Mouse (Mus musculus): ENCODE data around the gene Ppp4r3a. TPM values are rescaled to one million over a fixed set of nuclear protein-coding genes. Genes with fewer than 3 reads are reported as not detected.
"Not testable (repeated sequence)": the region's sequence is repeated elsewhere in the genome, so short reads cannot be mapped to it uniquely, and the experiment has no call there.

Gene Ppp4r3a
- polyA plus RNA-seq, 1 experiment from 2014 or later, result 45.2 TPM

GRCm38 (mm10) chr12:101019443-101019842 lies 64.1 kb downstream of the Ppp4r3a start:
- H3K4me3 ChIP-seq (ENCODE audit: low read depth, low read length), result no peak overlapping the region
- H3K4me1 ChIP-seq (ENCODE audit: control insufficient read depth, insufficient read depth, low read length), result peaks cover 43% of the 10 kb centered on the region
- no peaks in the 10 kb centered on the region; the same call in 1 of the 2 replicates for H3K36me3 ChIP-seq (ENCODE audit: control insufficient read depth, insufficient read depth, low read length)
- WGBS, result 84% methylated on average over 7 of the region's 7 CpGs
- H3K27ac ChIP-seq (ENCODE audit: low read length), result no peak overlapping the region
- H3K9ac ChIP-seq (replicated peaks; ENCODE audit: low read depth, low read length), result no peak overlapping the region
- ATAC-seq (ENCODE audit: insufficient number of reproducible peaks, insufficient read depth, low FRiP score, low read depth), result no peak
- no peak overlapping the region for H3K4me2 ChIP-seq (replicated peaks; ENCODE audit: low read depth, low read length)
- H3K27me3 ChIP-seq (ENCODE audit: control insufficient read depth, insufficient read depth, low read length), result no peaks in the 10 kb centered on the region
- H3K9me3 ChIP-seq (ENCODE audit: control insufficient read depth, low read depth, low read length), result no peaks in the 10 kb centered on the region

GRCm38 (mm10) chr12:101019031-101019430 lies 64.5 kb downstream of the Ppp4r3a start:
- H3K27ac ChIP-seq (ENCODE audit: low read length), result no peak overlapping the region
- no peaks in the 10 kb centered on the region for H3K9me3 ChIP-seq (ENCODE audit: control insufficient read depth, low read depth, low read length)
- no peak overlapping the region for H3K9ac ChIP-seq (replicated peaks; ENCODE audit: low read depth, low read length)
- no peak overlapping the region for H3K4me3 ChIP-seq (ENCODE audit: low read depth, low read length)
- WGBS, result 48% methylated on average over 5 of the region's 5 CpGs
- H3K4me1 ChIP-seq (ENCODE audit: control insufficient read depth, insufficient read depth, low read length), result peaks cover 47% of the 10 kb centered on the region
- H3K27me3 ChIP-seq (ENCODE audit: control insufficient read depth, insufficient read depth, low read length), result no peaks in the 10 kb centered on the region
- ATAC-seq (ENCODE audit: insufficient number of reproducible peaks, insufficient read depth, low FRiP score, low read depth), result no peak
- no peak overlapping the region for H3K4me2 ChIP-seq (replicated peaks; ENCODE audit: low read depth, low read length)
- no peaks in the 10 kb centered on the region; the same call in 1 of the 2 replicates for H3K36me3 ChIP-seq (ENCODE audit: control insufficient read depth, insufficient read depth, low read length)

GRCm38 (mm10) chr12:101017971-101018371 lies 65.5 kb downstream of the Ppp4r3a start:
- Histone ChIP-seq H3K4me1 (ENCODE audit: control insufficient read depth, insufficient read depth, low read length) (peaks cover 52% of the 10 kb centered on the region), H3K4me3 (ENCODE audit: low read depth, low read length) (no peak overlapping the region), H3K4me2 (replicated peaks; ENCODE audit: low read depth, low read length) (0 out of 2 replicates have a peak overlapping the region, but pooled peaks have one; percentile 16), H3K27ac (ENCODE audit: low read length) (peak overlapping the region; percentile 52; the same call in 1 of the 2 replicates), H3K9me3 (ENCODE audit: control insufficient read depth, low read depth, low read length) (no peaks in the 10 kb centered on the region), H3K27me3 (ENCODE audit: control insufficient read depth, insufficient read depth, low read length) (no peaks in the 10 kb centered on the region), H3K36me3 (ENCODE audit: control insufficient read depth, insufficient read depth, low read length) (no peaks in the 10 kb centered on the region; the same call in 1 of the 2 replicates), H3K9ac (replicated peaks; ENCODE audit: low read depth, low read length) (no peak overlapping the region)
- peak; percentile 29; the same call in 1 of the 2 replicates for ATAC-seq (ENCODE audit: insufficient number of reproducible peaks, insufficient read depth, low FRiP score, low read depth)
- 21% methylated on average over 6 of the region's 6 CpGs for WGBS

GRCm38 (mm10) chr12:101016412-101016928 lies 67.0 kb downstream of the Ppp4r3a start:
- H3K4me3 ChIP-seq (ENCODE audit: low read depth, low read length), result no peak overlapping the region
- no peak for ATAC-seq (ENCODE audit: insufficient number of reproducible peaks, insufficient read depth, low FRiP score, low read depth)
- no peaks in the 10 kb centered on the region for H3K9me3 ChIP-seq (ENCODE audit: control insufficient read depth, low read depth, low read length)
- H3K4me2 ChIP-seq (replicated peaks; ENCODE audit: low read depth, low read length), result no peak overlapping the region
- WGBS, result 58% methylated on average over 5 of the region's 5 CpGs
- H3K36me3 ChIP-seq (ENCODE audit: control insufficient read depth, insufficient read depth, low read length), result no peaks in the 10 kb centered on the region
- no peaks in the 10 kb centered on the region for H3K27me3 ChIP-seq (ENCODE audit: control insufficient read depth, insufficient read depth, low read length)
- H3K9ac ChIP-seq (replicated peaks; ENCODE audit: low read depth, low read length), result no peak overlapping the region
- H3K27ac ChIP-seq (ENCODE audit: low read length), result peak overlapping the region; percentile 44; the same call in 1 of the 2 replicates
- peaks cover 63% of the 10 kb centered on the region for H3K4me1 ChIP-seq (ENCODE audit: control insufficient read depth, insufficient read depth, low read length)

- H3K4me1 ChIP-seq (ENCODE audit: control insufficient read depth, insufficient read depth, low read length), result peaks cover 63% of the 10 kb centered on the region
- WGBS, result 45% methylated on average over 4 of the region's 4 CpGs
- no peaks in the 10 kb centered on the region for H3K27me3 ChIP-seq (ENCODE audit: control insufficient read depth, insufficient read depth, low read length)
- H3K9ac ChIP-seq (replicated peaks; ENCODE audit: low read depth, low read length), result no peak overlapping the region
- H3K4me2 ChIP-seq (replicated peaks; ENCODE audit: low read depth, low read length), result no peak overlapping the region
- H3K9me3 ChIP-seq (ENCODE audit: control insufficient read depth, low read depth, low read length), result no peaks in the 10 kb centered on the region
- no peak overlapping the region for H3K4me3 ChIP-seq (ENCODE audit: low read depth, low read length)
- no peaks in the 10 kb centered on the region for H3K36me3 ChIP-seq (ENCODE audit: control insufficient read depth, insufficient read depth, low read length)
- peak overlapping the region; percentile 44; the same call in 1 of the 2 replicates for H3K27ac ChIP-seq (ENCODE audit: low read length)
- ATAC-seq (ENCODE audit: insufficient number of reproducible peaks, insufficient read depth, low FRiP score, low read depth), result no peak; the same call in 1 of the 2 replicates
Observed at GRCm38 (mm10) chr12:101015926-101016325, 67.6 kb downstream of the Ppp4r3a start.

- Histone ChIP-seq H3K27me3 (ENCODE audit: control insufficient read depth, insufficient read depth, low read length) (no peaks in the 10 kb centered on the region), H3K4me3 (ENCODE audit: low read depth, low read length) (no peak overlapping the region), H3K4me1 (ENCODE audit: control insufficient read depth, insufficient read depth, low read length) (peaks cover 62% of the 10 kb centered on the region), H3K36me3 (ENCODE audit: control insufficient read depth, insufficient read depth, low read length) (no peaks in the 10 kb centered on the region), H3K9me3 (ENCODE audit: control insufficient read depth, low read depth, low read length) (no peaks in the 10 kb centered on the region), H3K9ac (replicated peaks; ENCODE audit: low read depth, low read length) (no peak overlapping the region), H3K4me2 (replicated peaks; ENCODE audit: low read depth, low read length) (no peak overlapping the region), H3K27ac (ENCODE audit: low read length) (peak overlapping the region; percentile 44; the same call in 1 of the 2 replicates)
- no peak for ATAC-seq (ENCODE audit: insufficient number of reproducible peaks, insufficient read depth, low FRiP score, low read depth)
- WGBS, result 78% methylated on average over 11 of the region's 11 CpGs
Observed at GRCm38 (mm10) chr12:101015165-101015560, 68.3 kb downstream of the Ppp4r3a start.

- no peak for ATAC-seq (ENCODE audit: insufficient number of reproducible peaks, insufficient read depth, low FRiP score, low read depth)
- 60% methylated on average over 10 of the region's 10 CpGs for WGBS
- Histone ChIP-seq H3K9me3 (ENCODE audit: control insufficient read depth, low read depth, low read length) (no peaks in the 10 kb centered on the region), H3K4me2 (replicated peaks; ENCODE audit: low read depth, low read length) (no peak overlapping the region), H3K4me1 (ENCODE audit: control insufficient read depth, insufficient read depth, low read length) (peaks cover 59% of the 10 kb centered on the region), H3K9ac (replicated peaks; ENCODE audit: low read depth, low read length) (0 out of 2 replicates have a peak overlapping the region, but pooled peaks have one; percentile 0), H3K4me3 (ENCODE audit: low read depth, low read length) (no peak overlapping the region), H3K27ac (ENCODE audit: low read length) (peak overlapping the region; percentile 44; the same call in 1 of the 2 replicates), H3K27me3 (ENCODE audit: control insufficient read depth, insufficient read depth, low read length) (no peaks in the 10 kb centered on the region), H3K36me3 (ENCODE audit: control insufficient read depth, insufficient read depth, low read length) (no peaks in the 10 kb centered on the region)
Observed at GRCm38 (mm10) chr12:101014549-101015164, 68.8 kb downstream of the Ppp4r3a start.

GRCm38 (mm10) chr12:101013668-101014067 lies 69.8 kb downstream of the Ppp4r3a start:
- peaks cover 62% of the 10 kb centered on the region for H3K4me1 ChIP-seq (ENCODE audit: control insufficient read depth, insufficient read depth, low read length)

More at GRCm38 (mm10) chr12:101013668-101014067, 69.8 kb downstream of the Ppp4r3a start:
- WGBS, result 94% methylated on average over 9 of the region's 9 CpGs
- H3K9ac ChIP-seq (replicated peaks; ENCODE audit: low read depth, low read length); ATAC-seq (ENCODE audit: insufficient number of reproducible peaks, insufficient read depth, low FRiP score, low read depth); H3K9me3 ChIP-seq (ENCODE audit: control insufficient read depth, low read depth, low read length); H3K4me3 ChIP-seq (ENCODE audit: low read depth, low read length); H3K27me3 ChIP-seq (ENCODE audit: control insufficient read depth, insufficient read depth, low read length); H3K4me2 ChIP-seq (replicated peaks; ENCODE audit: low read depth, low read length); H3K36me3 ChIP-seq (ENCODE audit: control insufficient read depth, insufficient read depth, low read length); H3K27ac ChIP-seq (ENCODE audit: low read length): not testable (repeated sequence)
